In genomic region chr7:114322531-114323441, GRCm38 (mm10) we compare ENCODE assay signal across 9 mouse cellular contexts. TPM values are rescaled to one million over a fixed set of nuclear protein-coding genes. Genes with fewer than 3 reads are reported as not detected.
DNase-seq lines count a peak whose midpoint lies in the region; ATAC-seq lines count a peak whose summit lies in the region.
"Had no signal": no experiment of that assay in that cellular context is flagged by ENCODE, and none has a peak within 500 bp of the region (broad histone marks: within the 10 kb centered on the region; RNA-seq: fewer than 3 reads in every experiment).

No protein-coding gene starts in this region.

- no peak overlapping the region for H3K4me3 ChIP-seq in embryonic facial prominence, embryonic 14.5 days (ENCODE audit: low read depth, low read length)
- H3K4me3 ChIP-seq in embryonic facial prominence, embryonic 10.5 days, result no peak overlapping the region
- H3K4me3 ChIP-seq in intestine, embryonic 15.5 days (replicated peaks), result no peak overlapping the region
- H3K4me3 ChIP-seq in liver, embryonic 13.5 days (replicated peaks), result no peak overlapping the region

- H3K9ac ChIP-seq in embryonic facial prominence, embryonic 14.5 days (ENCODE audit: low read depth, low read length), result no peak overlapping the region
- H3K9ac ChIP-seq in intestine, embryonic 15.5 days, result no peak overlapping the region
- no peak overlapping the region for H3K9ac ChIP-seq in liver, embryonic 13.5 days

- 0 out of 2 replicates have a peak, but pooled peaks have one; percentile 37 for ATAC-seq in embryonic facial prominence, embryonic 14.5 days (ENCODE audit: low read depth)
- peak; percentile 98 for ATAC-seq in intestine, embryonic 15.5 days
- peak; percentile 83 for ATAC-seq in liver, embryonic 13.5 days (ENCODE audit: low read depth)
- ATAC-seq: CD4-positive, CD25-positive, alpha-beta regulatory T cell, adult 4 months had no signal

- no peak overlapping the region for H3K27ac ChIP-seq in embryonic facial prominence, embryonic 14.5 days (replicated peaks; ENCODE audit: low read depth, low read length)
- no peak overlapping the region for H3K27ac ChIP-seq in embryonic facial prominence, embryonic 10.5 days (replicated peaks)
- H3K27ac ChIP-seq in intestine, embryonic 15.5 days, result no peak overlapping the region
- H3K27ac ChIP-seq in liver, embryonic 13.5 days, result peak overlapping the region; percentile 52

- H3K4me1 ChIP-seq in embryonic facial prominence, embryonic 14.5 days (ENCODE audit: control insufficient read depth, insufficient read depth, low read length), result peaks cover 12% of the 10 kb centered on the region
- H3K4me1 ChIP-seq in embryonic facial prominence, embryonic 10.5 days, result peaks cover 13% of the 10 kb centered on the region
- H3K4me1 ChIP-seq in intestine, embryonic 15.5 days (replicated peaks), result 0 out of 2 replicates have a peak, but pooled peaks cover 4% of the 10 kb centered on the region
- peaks cover 14% of the 10 kb centered on the region; the same call in 1 of the 2 replicates for H3K4me1 ChIP-seq in liver, embryonic 13.5 days (replicated peaks)

- H3K9me3 ChIP-seq in embryonic facial prominence, embryonic 14.5 days (ENCODE audit: control insufficient read depth, low read length), result no peaks in the 10 kb centered on the region
- H3K9me3 ChIP-seq in embryonic facial prominence, embryonic 10.5 days, result no peaks in the 10 kb centered on the region
- H3K9me3 ChIP-seq in intestine, embryonic 15.5 days, result no peaks in the 10 kb centered on the region
- no peaks in the 10 kb centered on the region for H3K9me3 ChIP-seq in liver, embryonic 13.5 days (replicated peaks)

- no peak overlapping the region for H3K4me2 ChIP-seq in embryonic facial prominence, embryonic 14.5 days (ENCODE audit: low read depth, low read length)
- H3K4me2 ChIP-seq in intestine, embryonic 15.5 days (replicated peaks), result no peak overlapping the region
- no peak overlapping the region for H3K4me2 ChIP-seq in liver, embryonic 13.5 days

- 49% methylated on average over 9 of the region's 9 CpGs for WGBS in embryonic facial prominence, embryonic 14.5 days
- WGBS in embryonic facial prominence, embryonic 10.5 days, result 83% methylated on average over 9 of the region's 9 CpGs
- 50% methylated on average over 9 of the region's 9 CpGs for WGBS in intestine, embryonic 15.5 days
- 64% methylated on average over 9 of the region's 9 CpGs for WGBS in liver, embryonic 13.5 days (ENCODE audit: insufficient replicate concordance)

- no peaks in the 10 kb centered on the region for H3K27me3 ChIP-seq in embryonic facial prominence, embryonic 14.5 days (replicated peaks; ENCODE audit: control insufficient read depth, insufficient read depth, low read length)
- H3K27me3 ChIP-seq in embryonic facial prominence, embryonic 10.5 days (replicated peaks; ENCODE audit: low read depth, poor library complexity, severe bottlenecking), result no peaks in the 10 kb centered on the region
- H3K27me3 ChIP-seq in intestine, embryonic 15.5 days (replicated peaks), result no peaks in the 10 kb centered on the region
- no peaks in the 10 kb centered on the region for H3K27me3 ChIP-seq in liver, embryonic 13.5 days

- no peaks in the 10 kb centered on the region for H3K36me3 ChIP-seq in embryonic facial prominence, embryonic 14.5 days (ENCODE audit: control insufficient read depth, insufficient read depth, low read length)
- H3K36me3 ChIP-seq in embryonic facial prominence, embryonic 10.5 days (replicated peaks), result no peaks in the 10 kb centered on the region
- no peaks in the 10 kb centered on the region for H3K36me3 ChIP-seq in intestine, embryonic 15.5 days
- H3K36me3 ChIP-seq in liver, embryonic 13.5 days, result no peaks in the 10 kb centered on the region

- DNase-seq in embryonic facial prominence, embryonic 14.5 days (ENCODE audit: low spot score), result peak; percentile 53
- no peak for DNase-seq in embryonic facial prominence, embryonic 10.5 days (ENCODE audit: low spot score)
- peak; percentile 83 for DNase-seq in 3T3-L1 (ENCODE audit: low read depth, low spot score)
- no peak for DNase-seq in liver, embryonic 13.5 days
- no peak for DNase-seq in frontal cortex, postnatal 14 days (ENCODE audit: low spot score in 2 of 2)
- no peak for DNase-seq in embryo, embryonic 10 days (ENCODE audit: low spot score)
- no peak for DNase-seq in T-cell, adult 2 months (ENCODE audit: low spot score)

RNA-seq across cellular contexts. Expression of gene Psma1, which starts 46.9 kb away (rescaled TPM):
- polyA plus RNA-seq in embryonic facial prominence, embryonic 14.5 days (2014; fragmentation: Nextera tagmentation; extraction: Ambion mirVana), result 335 and 353 TPM in 2 replicates
- 496 TPM in 2 replicates for polyA plus RNA-seq in embryonic facial prominence, embryonic 10.5 days (2016; fragmentation: Nextera tagmentation; extraction: Ambion mirVana)
- 369 and 381 TPM in 2 replicates for polyA plus RNA-seq in intestine, embryonic 15.5 days (2015; fragmentation: Nextera tagmentation; extraction: Ambion mirVana)
- polyA plus RNA-seq in liver, embryonic 13.5 days (2015; fragmentation: Nextera tagmentation; extraction: Ambion mirVana), result 343 and 365 TPM in 2 replicates

Comparison
In these comparisons a context has a peak if more than half of its experiments do, and no peak if none do; other contexts are left out.
1. DNase-seq: peak in embryonic facial prominence, embryonic 14.5 days (single experiment) and 3T3-L1 (single experiment); none in embryonic facial prominence, embryonic 10.5 days (single experiment), liver, embryonic 13.5 days (single experiment), frontal cortex, postnatal 14 days (0 of 2), embryo, embryonic 10 days (single experiment) and T-cell, adult 2 months (single experiment).
2. ATAC-seq: peak in every context shown above with its lines; median percentile 98 in intestine, embryonic 15.5 days; 83 in liver, embryonic 13.5 days; 37 in embryonic facial prominence, embryonic 14.5 days.